Mouse (Mus musculus): ENCODE results near the gene Lipc. TPM values are rescaled to one million over a fixed set of nuclear protein-coding genes. Genes with fewer than 3 reads are reported as not detected.
"Not testable (repeated sequence)": the region's sequence is repeated elsewhere in the genome, so short reads cannot be mapped to it uniquely, and the experiment has no call there.

The Lipc gene
- polyA plus RNA-seq, 1 experiment from 2014 or later, result not detected

- Histone ChIP-seq H3K27ac (no peak overlapping the region), H3K9ac (replicated peaks) (no peak overlapping the region), H3K9me3 (no peaks in the 10 kb centered on the region), H3K4me2 (replicated peaks) (no peak overlapping the region), H3K4me1 (replicated peaks) (no peaks in the 10 kb centered on the region), H3K36me3 (no peaks in the 10 kb centered on the region), H3K27me3 (no peaks in the 10 kb centered on the region), H3K4me3 (replicated peaks) (no peak overlapping the region)
- WGBS, result 77% methylated on average over 4 of the region's 4 CpGs
- ATAC-seq, result no peak
Observed at GRCm38 (mm10) chr9:70875059-70875458, 77.0 kb downstream of the Lipc start.

GRCm38 (mm10) chr9:70872675-70873074 lies 79.4 kb downstream of the Lipc start:
- H3K9me3 ChIP-seq, result no peaks in the 10 kb centered on the region
- no peaks in the 10 kb centered on the region for H3K27me3 ChIP-seq
- no peak overlapping the region for H3K9ac ChIP-seq (replicated peaks)
- H3K4me1 ChIP-seq (replicated peaks), result no peaks in the 10 kb centered on the region
- no peak for ATAC-seq
- H3K36me3 ChIP-seq, result no peaks in the 10 kb centered on the region
- WGBS, result 87% methylated on average over 8 of the region's 8 CpGs
- no peak overlapping the region for H3K27ac ChIP-seq
- no peak overlapping the region for H3K4me2 ChIP-seq (replicated peaks)
- H3K4me3 ChIP-seq (replicated peaks), result no peak overlapping the region

GRCm38 (mm10) chr9:70870326-70870725 lies 81.7 kb downstream of the Lipc start:
- H3K4me3 ChIP-seq (replicated peaks), result no peak overlapping the region
- no peaks in the 10 kb centered on the region for H3K4me1 ChIP-seq (replicated peaks)
- 97% methylated on average over 4 of the region's 4 CpGs for WGBS
- H3K27ac ChIP-seq, result no peak overlapping the region
- H3K4me2 ChIP-seq (replicated peaks), result no peak overlapping the region
- ATAC-seq, result no peak
- no peaks in the 10 kb centered on the region for H3K36me3 ChIP-seq
- no peaks in the 10 kb centered on the region for H3K9me3 ChIP-seq
- no peaks in the 10 kb centered on the region for H3K27me3 ChIP-seq
- H3K9ac ChIP-seq (replicated peaks), result no peak overlapping the region

GRCm38 (mm10) chr9:70869169-70869873 lies 82.7 kb downstream of the Lipc start:
- H3K27ac ChIP-seq, result no peak overlapping the region
- H3K36me3 ChIP-seq, result no peaks in the 10 kb centered on the region
- H3K9me3 ChIP-seq, result no peaks in the 10 kb centered on the region
- no peak for ATAC-seq
- WGBS, result 73% methylated on average over 5 of the region's 5 CpGs
- H3K4me1 ChIP-seq (replicated peaks), result no peaks in the 10 kb centered on the region
- H3K27me3 ChIP-seq, result no peaks in the 10 kb centered on the region
- no peak overlapping the region for H3K4me2 ChIP-seq (replicated peaks)
- no peak overlapping the region for H3K4me3 ChIP-seq (replicated peaks)
- H3K9ac ChIP-seq (replicated peaks), result no peak overlapping the region

GRCm38 (mm10) chr9:70867381-70867780 lies 84.6 kb downstream of the Lipc start:
- no peaks in the 10 kb centered on the region for H3K9me3 ChIP-seq
- ATAC-seq, result no peak
- WGBS, result 92% methylated on average over 4 of the region's 4 CpGs
- H3K36me3 ChIP-seq, result no peaks in the 10 kb centered on the region
- no peaks in the 10 kb centered on the region for H3K27me3 ChIP-seq
- H3K4me1 ChIP-seq (replicated peaks), result no peaks in the 10 kb centered on the region
- H3K27ac ChIP-seq, result no peak overlapping the region
- H3K9ac ChIP-seq (replicated peaks), result no peak overlapping the region
- no peak overlapping the region for H3K4me3 ChIP-seq (replicated peaks)
- H3K4me2 ChIP-seq (replicated peaks), result no peak overlapping the region

- Histone ChIP-seq H3K4me3 (replicated peaks) (no peak overlapping the region), H3K4me1 (replicated peaks) (no peaks in the 10 kb centered on the region), H3K27me3 (no peaks in the 10 kb centered on the region), H3K9ac (replicated peaks) (no peak overlapping the region), H3K9me3 (no peaks in the 10 kb centered on the region), H3K36me3 (no peaks in the 10 kb centered on the region), H3K27ac (no peak overlapping the region), H3K4me2 (replicated peaks) (no peak overlapping the region)
- 78% methylated on average over 8 of the region's 8 CpGs for WGBS
- no peak for ATAC-seq
Observed at GRCm38 (mm10) chr9:70864039-70864438, 88.0 kb downstream of the Lipc start.

- H3K36me3 ChIP-seq, result no peaks in the 10 kb centered on the region
- no peak overlapping the region for H3K4me3 ChIP-seq (replicated peaks)
- ATAC-seq, result no peak
- H3K9me3 ChIP-seq, result no peaks in the 10 kb centered on the region
- H3K4me1 ChIP-seq (replicated peaks), result no peaks in the 10 kb centered on the region
- H3K27me3 ChIP-seq, result no peaks in the 10 kb centered on the region
- H3K27ac ChIP-seq, result no peak overlapping the region
- no peak overlapping the region for H3K9ac ChIP-seq (replicated peaks)
- WGBS, result 51% methylated on average over 8 of the region's 8 CpGs
- no peak overlapping the region for H3K4me2 ChIP-seq (replicated peaks)
Observed at GRCm38 (mm10) chr9:70863299-70863698, 88.7 kb downstream of the Lipc start.

GRCm38 (mm10) chr9:70859233-70859632 lies 92.8 kb downstream of the Lipc start:
- Histone ChIP-seq H3K9ac (replicated peaks) (no peak overlapping the region), H3K4me1 (replicated peaks) (peaks cover 4% of the 10 kb centered on the region; the same call in 1 of the 2 replicates), H3K4me2 (replicated peaks) (no peak overlapping the region), H3K9me3 (no peaks in the 10 kb centered on the region), H3K27me3 (no peaks in the 10 kb centered on the region), H3K4me3 (replicated peaks) (no peak overlapping the region), H3K36me3 (no peaks in the 10 kb centered on the region), H3K27ac (no peak overlapping the region)
- ATAC-seq, result no peak
- 76% methylated on average over 5 of the region's 5 CpGs for WGBS

GRCm38 (mm10) chr9:70855868-70856267 lies 96.2 kb downstream of the Lipc start:
- no peaks in the 10 kb centered on the region for H3K9me3 ChIP-seq
- H3K36me3 ChIP-seq, result no peaks in the 10 kb centered on the region
- peaks cover 4% of the 10 kb centered on the region; the same call in 1 of the 2 replicates for H3K4me1 ChIP-seq (replicated peaks)
- H3K9ac ChIP-seq (replicated peaks), result no peak overlapping the region
- no peak for ATAC-seq
- H3K27ac ChIP-seq, result no peak overlapping the region
- H3K4me3 ChIP-seq (replicated peaks), result no peak overlapping the region
- no peak overlapping the region for H3K4me2 ChIP-seq (replicated peaks)
- no peaks in the 10 kb centered on the region for H3K27me3 ChIP-seq
- WGBS, result 87% methylated on average over 6 of the region's 6 CpGs

- no peak for ATAC-seq
- H3K36me3 ChIP-seq, result no peaks in the 10 kb centered on the region
- H3K4me3 ChIP-seq (replicated peaks), result no peak overlapping the region
- no peaks in the 10 kb centered on the region for H3K9me3 ChIP-seq
- H3K9ac ChIP-seq (replicated peaks), result no peak overlapping the region
- H3K4me2 ChIP-seq (replicated peaks), result no peak overlapping the region
- no peaks in the 10 kb centered on the region for H3K27me3 ChIP-seq
- 84% methylated on average over 6 of the region's 6 CpGs for WGBS
- H3K4me1 ChIP-seq (replicated peaks), result peaks cover 4% of the 10 kb centered on the region; the same call in 1 of the 2 replicates
- no peak overlapping the region for H3K27ac ChIP-seq
Observed at GRCm38 (mm10) chr9:70854950-70855349, 97.1 kb downstream of the Lipc start.

GRCm38 (mm10) chr9:70853081-70853480 lies 98.9 kb downstream of the Lipc start:
- not testable (repeated sequence) for ATAC-seq; H3K4me2 ChIP-seq (replicated peaks); H3K9me3 ChIP-seq; H3K4me1 ChIP-seq (replicated peaks); H3K27me3 ChIP-seq; H3K4me3 ChIP-seq (replicated peaks); H3K27ac ChIP-seq; H3K9ac ChIP-seq (replicated peaks); H3K36me3 ChIP-seq
- WGBS, result 93% methylated on average over 15 of the region's 15 CpGs

GRCm38 (mm10) chr9:70851533-70851932 lies 100.5 kb downstream of the Lipc start:
- Histone ChIP-seq H3K4me1 (replicated peaks) (peaks cover 9% of the 10 kb centered on the region; the same call in 1 of the 2 replicates), H3K36me3 (no peaks in the 10 kb centered on the region), H3K9me3 (no peaks in the 10 kb centered on the region), H3K4me2 (replicated peaks) (no peak overlapping the region), H3K9ac (replicated peaks) (no peak overlapping the region), H3K27me3 (no peaks in the 10 kb centered on the region), H3K4me3 (replicated peaks) (no peak overlapping the region), H3K27ac (no peak overlapping the region)
- 68% methylated on average over 3 of the region's 3 CpGs for WGBS
- no peak for ATAC-seq

Data from midbrain, embryonic 13.5 days (tissue).